Mouse (Mus musculus) liver, adult (tissue): ENCODE measurements around the gene Tmem38b.

ENCODE experiments used
- GATA4 ChIP-seq: IDR thresholded peaks from 2 replicates; pipeline ENCODE4 v1.6.1; 2014; ENCODE audit warnings: mild to moderate bottlenecking, low read length; ENCODE audit not compliant: insufficient replicate concordance

Tmem38b gene

DNA sequence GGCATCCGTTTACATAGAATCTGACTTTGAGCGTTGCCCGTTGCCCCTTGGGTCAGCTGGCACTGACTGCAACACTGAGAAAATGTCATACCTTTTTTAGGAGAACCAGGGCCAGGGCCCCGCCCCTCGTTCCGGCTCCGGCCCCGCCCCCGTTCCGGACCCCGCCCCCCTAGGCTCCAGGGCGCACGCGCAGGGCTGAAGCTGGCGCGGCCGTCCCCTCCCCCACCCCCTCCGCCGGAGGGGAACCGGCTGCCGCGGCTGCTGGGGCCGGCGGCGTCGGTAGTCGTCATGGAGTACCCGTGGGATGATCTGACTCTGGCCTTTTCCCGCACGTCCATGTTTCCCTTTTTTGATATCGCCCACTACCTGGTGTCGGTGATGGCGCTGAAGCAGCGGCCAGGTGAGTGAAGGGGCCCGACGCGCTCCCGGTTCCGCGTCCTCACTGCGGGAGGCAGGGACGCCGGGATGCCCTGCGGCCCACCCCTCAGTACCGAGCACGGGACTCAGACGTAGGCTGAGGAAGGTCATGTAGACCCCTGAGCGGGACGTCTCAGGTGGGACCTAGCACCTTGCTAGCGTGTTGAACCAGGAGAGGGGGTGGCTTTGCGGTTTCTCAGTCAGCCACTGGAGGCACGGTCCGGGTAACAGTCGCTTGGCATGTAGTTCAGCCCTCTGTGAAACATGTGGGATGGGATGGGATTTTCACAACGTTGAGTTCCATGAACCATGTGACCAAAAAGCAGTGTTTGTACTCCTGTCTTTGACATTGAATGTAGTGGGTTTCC is at the start of gene Tmem38b:
Tmem38b (plus strand) TSS at position 225 of the 785 bp plus-strand sequence.
- no peak for TF ChIP-seq GATA4

DNA sequence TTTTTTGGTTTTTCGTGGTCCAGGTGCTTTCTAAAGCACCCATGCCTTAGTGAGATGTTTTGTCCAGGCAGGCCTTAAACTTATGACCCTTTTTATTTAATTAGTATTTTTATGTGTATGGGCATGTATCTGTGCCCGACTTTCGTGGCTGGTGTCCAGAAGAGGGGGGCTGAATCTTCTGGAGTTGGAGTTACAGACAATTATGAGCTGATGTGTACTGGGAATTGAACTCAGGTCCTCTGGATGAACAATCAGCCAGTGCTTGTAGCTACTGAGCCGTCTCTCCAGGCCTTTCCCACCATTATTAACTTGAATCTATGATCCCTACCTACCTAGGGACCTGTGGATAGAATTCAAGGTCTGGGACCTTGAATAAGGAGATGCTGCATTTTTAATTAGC is 44.4 kb upstream of the Tmem38b start:
- TF ChIP-seq GATA4, result no peak

DNA sequence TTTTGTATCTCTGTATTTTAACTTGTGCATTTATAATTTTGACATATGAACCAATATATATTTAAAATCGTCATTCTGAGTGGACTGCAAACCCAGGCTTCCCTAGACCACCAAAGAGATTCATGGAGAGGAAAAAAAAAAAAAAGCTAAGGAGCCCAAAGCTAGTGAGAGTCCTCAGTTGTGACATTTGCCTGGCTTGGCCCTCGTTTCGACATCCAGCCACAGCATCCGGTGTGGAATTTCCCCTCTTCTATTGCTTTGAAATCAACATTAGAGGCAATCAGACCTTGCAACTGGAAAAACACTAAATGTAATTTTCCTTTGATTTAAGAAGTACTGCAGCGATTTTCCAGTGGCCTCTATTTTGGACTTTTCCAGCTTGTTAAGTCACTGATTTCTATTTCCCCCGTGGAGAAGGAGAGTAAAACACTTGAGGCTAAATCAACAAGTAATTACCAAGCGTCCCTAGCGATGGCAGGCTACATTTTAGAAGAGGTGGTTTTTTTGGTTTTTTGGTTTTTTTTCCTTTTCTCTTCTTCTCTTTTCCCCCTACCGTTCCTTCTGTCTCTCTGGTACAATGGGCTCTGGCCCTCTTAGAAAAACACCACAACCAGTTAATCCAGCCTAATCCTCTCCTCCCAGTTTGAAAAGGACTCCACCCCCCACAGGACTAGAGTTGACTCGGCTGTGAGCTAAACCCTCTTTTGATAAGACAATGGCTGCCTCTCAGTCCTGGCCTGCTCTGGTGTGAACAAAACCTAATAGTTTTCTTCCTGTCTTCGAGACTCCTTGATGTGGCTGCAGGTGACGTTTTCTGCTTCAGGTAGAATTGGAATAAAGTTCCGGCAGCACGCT is 43.4 kb upstream of the Tmem38b start:
- TF ChIP-seq GATA4, result no peak

DNA sequence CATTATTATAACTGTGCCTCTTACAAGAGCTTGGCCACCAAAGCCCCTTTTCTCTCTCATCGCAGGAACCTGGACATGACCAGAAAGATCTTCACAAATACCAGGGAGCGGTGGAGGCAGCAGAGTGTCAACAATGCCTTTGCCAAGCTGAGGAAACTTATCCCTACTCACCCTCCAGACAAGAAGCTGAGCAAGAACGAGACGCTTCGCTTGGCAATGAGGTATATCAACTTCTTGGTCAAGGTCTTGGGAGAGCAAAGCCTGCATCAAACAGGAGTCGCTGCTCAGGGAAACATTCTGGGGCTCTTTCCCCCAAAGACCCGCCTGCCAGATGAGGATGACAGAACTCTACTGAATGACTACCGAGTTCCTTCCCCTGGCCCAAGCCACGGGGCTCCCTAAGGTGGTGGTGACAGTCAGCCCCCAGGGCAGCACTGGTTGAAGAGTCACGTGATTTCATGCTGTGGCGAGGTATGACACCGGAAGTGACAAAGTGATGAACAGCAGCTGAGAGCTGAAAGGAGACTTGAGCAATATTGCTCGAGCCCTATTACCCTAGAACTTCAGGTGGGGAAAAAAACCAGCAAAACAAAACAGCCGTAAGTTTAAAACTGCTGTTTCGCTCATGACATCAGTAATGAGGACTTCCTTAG is 40.0 kb upstream of the Tmem38b start:
- no peak for TF ChIP-seq GATA4

DNA sequence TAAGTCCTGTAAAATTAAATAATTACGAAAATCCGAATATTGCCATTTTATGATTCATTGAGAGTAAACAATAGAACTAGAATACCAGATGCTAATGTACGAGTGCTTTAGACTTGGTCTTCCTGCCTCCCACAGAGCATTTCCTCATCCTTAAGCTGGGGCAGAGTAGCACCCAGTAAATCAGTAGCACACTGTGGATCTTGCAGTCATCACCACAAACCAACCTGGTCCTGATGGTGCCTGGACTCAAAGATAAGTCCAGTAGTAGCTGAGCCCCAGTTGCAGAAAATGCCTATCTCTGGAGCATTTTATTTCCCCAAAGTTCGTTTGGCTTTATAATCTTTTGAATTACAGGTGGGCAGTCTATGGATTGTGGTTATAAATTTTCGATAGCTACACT is 39.0 kb upstream of the Tmem38b start:
- no peak for TF ChIP-seq GATA4

DNA sequence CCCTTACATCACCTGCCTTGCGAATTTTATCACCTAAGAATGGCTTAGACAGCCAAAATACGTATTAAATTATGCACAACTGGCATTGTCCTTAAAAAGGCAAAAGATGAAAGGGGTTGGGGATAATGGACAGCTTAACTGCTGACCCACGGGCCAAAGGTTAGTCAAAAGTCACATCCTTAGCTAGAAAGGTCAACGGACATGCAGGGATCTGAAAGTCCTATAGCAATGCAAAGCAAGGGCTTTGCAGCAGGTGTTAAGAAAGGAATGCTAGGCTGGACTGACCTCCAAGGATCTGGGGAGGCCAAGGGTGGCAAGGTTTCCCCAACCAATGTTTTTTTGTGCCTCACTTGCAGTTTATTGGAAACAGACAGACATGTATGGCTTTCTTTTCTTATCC is 36.5 kb upstream of the Tmem38b start:
- no peak for TF ChIP-seq GATA4

DNA sequence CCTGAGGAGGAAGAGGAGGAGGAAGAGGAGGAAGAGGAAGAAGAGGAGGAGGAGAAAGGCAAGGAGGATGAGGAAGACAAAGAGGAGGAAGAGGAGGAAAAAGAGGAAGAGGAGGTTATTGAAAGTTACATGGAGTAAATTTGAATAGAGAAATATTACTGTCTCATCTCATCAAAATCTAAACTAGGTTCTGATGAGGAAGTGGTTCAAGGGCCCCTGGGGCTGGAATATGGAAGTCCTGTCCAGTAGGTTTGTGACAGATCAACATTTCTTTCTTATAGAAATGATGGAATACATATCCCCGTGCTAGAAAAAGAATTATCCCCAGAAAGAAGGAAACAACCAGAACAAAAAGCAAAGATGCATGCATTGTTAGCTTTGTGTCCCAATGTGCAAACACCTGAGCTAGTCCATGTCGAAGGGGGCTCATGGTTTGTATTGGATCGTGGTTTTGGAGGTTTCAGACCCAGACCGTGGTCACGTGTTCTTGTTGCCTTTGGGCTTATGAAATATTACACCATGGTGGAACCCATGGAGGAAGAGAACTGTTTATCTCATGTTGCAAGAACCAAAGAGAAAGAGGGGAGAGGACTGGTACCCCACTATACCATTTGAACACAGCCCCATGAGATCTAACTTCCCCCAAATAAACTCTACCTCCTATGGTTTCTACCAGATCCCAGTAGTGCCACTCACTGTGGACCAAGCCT is 31.4 kb upstream of the Tmem38b start:
- TF ChIP-seq GATA4, result no peak

DNA sequence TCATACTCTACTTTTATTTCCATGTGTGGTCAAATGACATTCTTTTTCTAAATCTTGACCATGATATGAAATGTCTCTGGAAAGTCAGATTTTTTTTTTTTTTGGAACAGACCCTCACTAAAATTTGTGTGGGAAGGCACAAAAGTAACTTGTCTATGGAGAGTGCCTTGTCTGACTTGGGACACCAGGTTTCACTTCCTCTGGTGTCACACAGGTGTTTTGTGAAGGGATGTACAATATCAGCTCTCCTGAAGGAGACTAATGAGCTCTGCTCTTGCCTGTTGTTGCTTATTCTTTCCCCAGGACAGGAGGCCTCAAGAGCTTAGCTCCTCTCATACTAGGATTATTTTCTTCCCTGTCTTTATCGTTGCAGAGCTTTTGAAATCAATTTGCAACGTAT is 30.8 kb upstream of the Tmem38b start:
- no peak for TF ChIP-seq GATA4

DNA sequence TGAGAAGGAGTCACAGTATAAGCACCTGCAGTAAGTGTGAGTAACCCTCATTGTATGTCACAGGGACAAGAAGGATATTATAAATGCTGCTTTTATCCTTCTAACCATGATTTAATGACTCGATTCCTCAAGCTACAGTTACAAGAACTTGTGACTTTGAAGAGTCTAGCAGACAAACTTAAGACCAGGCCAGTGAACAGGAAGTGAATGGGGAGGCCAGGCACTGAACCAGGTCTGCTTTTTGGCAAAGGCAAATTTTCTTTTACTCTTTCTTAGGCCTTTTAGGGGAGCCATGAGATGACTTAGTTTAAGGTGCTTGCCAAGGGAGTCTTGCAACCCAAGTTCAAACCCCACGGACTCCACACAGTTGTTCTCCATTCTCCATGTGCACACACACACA is 30.1 kb upstream of the Tmem38b start:
- no peak for TF ChIP-seq GATA4

DNA sequence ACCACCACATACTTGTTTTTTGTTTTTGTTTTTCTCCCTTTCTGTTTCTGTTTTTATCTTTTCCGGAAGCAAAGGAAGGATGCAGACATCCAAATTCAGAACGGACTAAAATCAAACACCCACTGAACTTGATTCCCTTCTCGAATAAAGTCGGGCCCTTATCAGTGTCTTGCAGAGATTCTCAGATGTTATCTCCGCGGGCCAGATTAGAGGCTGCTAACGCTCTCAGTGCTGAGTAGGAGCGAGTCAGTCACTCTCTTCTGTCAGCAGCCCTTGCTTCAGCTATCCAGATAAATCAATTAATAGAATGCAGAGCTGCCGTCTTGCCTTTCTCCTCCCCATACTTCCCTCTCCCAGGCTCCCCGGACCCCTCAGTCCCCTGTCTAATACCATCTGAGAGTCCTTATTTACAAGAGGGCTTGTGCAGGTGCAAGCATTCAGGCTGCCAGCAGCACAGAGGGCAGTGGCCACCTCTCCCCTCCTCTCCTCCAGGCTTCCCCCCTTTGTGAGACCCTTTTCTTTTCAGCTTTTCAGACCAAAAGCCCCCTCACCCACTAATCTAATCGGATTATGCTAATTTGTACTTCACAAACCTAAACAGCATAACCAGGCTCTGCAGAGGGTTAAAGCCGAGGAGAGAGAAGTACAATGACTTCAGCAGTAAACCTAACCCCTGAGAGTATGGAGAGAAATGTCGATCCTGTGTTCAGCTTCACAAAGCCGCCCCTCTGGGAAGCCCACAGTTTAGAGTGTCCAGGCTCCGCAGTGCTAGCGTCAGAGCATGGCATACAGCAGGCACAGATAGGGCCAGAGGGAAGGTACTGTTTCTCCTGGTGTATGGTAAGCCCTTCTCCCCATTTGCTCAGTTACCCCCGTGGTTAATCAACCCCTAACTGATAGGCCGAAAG is 28.7 kb upstream of the Tmem38b start:
- TF ChIP-seq GATA4, result no peak

DNA sequence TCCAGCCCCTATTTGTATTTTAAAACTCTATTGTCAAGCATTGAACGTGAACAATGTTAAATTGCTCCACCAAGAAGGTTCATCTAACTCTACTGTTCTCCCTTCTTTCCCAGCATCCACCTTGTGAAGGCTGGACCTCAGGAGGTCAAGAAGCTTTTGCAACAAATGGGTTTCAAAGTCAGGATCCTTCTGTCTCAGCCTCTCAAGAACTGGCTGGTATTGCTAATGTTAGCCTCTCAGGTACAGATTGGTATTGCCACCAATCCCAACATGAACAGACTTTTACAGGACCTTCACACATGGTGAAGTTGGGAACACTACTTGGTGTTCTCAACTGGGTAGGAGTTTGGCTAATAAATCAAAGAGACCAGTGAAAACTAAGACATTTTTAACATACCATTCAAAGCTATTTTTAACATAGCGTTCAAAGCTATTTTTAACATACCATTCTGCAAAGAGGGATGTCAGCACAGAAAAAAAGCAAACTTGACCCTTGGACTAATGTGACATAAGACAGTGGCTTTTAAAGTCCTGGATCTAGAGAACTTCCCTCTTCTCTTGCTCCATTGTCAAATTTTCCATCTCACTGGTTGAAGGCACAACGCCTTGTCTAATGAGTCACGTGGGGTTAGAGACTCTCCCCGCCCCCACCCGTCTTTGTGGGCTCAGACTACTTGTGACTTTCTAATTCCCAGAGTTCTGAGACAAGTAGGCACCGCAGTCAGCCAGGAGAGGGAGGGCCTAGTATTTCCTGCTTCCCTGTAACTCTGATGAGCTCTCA is 26.8 kb upstream of the Tmem38b start:
- TF ChIP-seq GATA4, result no peak

DNA sequence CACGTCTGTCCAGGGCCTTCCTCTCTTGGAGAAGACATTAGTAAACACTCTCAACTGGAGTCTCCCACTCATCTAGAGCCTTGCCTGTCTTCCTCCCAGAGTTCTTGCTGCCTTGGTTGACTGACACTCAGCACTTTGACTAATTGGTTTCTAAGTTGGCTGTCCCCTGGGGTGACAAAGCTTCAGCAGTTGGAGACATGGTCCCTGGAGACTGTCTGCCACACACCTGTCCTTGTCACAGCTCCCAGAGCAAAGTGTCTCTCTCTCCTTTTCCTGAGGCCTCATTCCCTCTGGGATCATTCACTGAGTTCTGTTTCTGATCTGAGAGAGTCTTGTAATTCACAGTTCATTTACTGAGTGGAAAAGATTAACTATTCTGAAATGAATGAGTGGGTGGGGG is 26.1 kb upstream of the Tmem38b start:
- no peak for TF ChIP-seq GATA4

DNA sequence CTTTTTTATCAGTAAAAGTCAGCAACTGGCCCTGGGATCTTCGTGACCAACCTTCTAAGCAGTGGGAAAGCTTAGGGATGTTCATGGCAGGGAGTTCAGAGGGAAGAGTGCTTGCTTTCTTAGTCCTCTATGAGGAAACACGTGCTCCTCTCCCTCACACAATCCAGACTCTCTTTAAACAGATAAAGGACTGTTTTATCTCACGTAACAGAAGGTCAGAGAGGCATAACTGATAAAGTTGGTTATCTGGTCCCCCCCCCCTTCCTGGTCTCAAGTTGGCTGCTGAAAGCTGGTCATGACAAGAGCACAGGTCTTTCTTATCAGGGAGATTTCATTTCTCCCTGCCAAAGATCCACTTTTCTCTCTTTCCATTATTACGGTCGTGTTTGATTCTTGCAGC is 7.5 kb upstream of the Tmem38b start:
- TF ChIP-seq GATA4, result no peak
